Mouse (Mus musculus) embryonic fibroblast, embryonic 13.5 days (primary cell): ENCODE results near the gene Camk1.

Experiments used
- CTCF ChIP-seq: IDR thresholded peaks from 2 replicates; pipeline ENCODE4 v1.5.1; 2011; ENCODE audit warnings: mild to moderate bottlenecking, control low read depth, low read length, moderate library complexity, borderline replicate concordance; ENCODE audit not compliant: insufficient read depth
- POLR2A ChIP-seq: IDR thresholded peaks from 2 replicates; pipeline ENCODE4 v1.6.1; 2011; ENCODE audit warnings: low read depth, mild to moderate bottlenecking, control low read depth, low read length, moderate library complexity

GRCm38 (mm10) chr6:113373491-113373890 lies 29.7 kb upstream of the Camk1 start:
- TF ChIP-seq CTCF (no peak), POLR2A (no peak)
